Mouse (Mus musculus) layer of hippocampus, adult 8-10 months (tissue): ENCODE measurements around the gene Ip6k3. TPM values are rescaled to one million over a fixed set of nuclear protein-coding genes. Genes with fewer than 3 reads are reported as not detected.

Experiments
- DNase-seq, 2 experiments: peaks; one replicate each; pipeline ENCODE4 v3.0.0; 2022; ENCODE audit warnings: low spot score in 2 of 2
- total RNA-seq, 4 experiments: library from RNA; stranded (reverse); gene quantifications; 2 replicates each; pipeline ENCODE4 v1.2.4; 2022

The Ip6k3 gene
- total RNA-seq, 4 experiments from 2014 or later = 0.27 to 3.7 (median 2.0) TPM

- no peak for DNase-seq
These were observed 16.2 kb upstream of the Ip6k3 start for GRCm38 (mm10) chr17:27183667-27184292.

DNA sequence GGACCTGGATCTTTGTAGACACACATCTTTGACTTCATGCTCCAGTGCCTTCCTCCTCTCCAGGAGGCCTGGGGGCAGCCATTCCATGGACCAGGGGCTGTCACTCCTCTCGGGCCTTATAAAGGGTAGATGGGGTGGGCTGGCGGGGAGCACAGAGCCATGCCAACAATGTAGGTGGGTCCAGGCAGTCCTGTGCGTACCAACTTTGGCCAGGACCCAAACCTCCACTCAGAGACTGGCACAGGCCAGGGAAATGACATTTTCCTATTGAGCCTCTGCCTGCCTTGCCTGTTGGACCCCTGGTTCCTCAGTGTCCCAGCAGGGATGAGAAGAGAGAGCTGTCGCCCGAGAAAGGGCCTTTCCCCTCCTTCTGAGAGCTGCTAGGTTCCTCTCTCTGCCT is 14.8 kb upstream of the Ip6k3 start:
- no peak for DNase-seq

- DNase-seq = no peak
These were observed 14.1 kb upstream of the Ip6k3 start for GRCm38 (mm10) chr17:27181666-27182065.

DNA sequence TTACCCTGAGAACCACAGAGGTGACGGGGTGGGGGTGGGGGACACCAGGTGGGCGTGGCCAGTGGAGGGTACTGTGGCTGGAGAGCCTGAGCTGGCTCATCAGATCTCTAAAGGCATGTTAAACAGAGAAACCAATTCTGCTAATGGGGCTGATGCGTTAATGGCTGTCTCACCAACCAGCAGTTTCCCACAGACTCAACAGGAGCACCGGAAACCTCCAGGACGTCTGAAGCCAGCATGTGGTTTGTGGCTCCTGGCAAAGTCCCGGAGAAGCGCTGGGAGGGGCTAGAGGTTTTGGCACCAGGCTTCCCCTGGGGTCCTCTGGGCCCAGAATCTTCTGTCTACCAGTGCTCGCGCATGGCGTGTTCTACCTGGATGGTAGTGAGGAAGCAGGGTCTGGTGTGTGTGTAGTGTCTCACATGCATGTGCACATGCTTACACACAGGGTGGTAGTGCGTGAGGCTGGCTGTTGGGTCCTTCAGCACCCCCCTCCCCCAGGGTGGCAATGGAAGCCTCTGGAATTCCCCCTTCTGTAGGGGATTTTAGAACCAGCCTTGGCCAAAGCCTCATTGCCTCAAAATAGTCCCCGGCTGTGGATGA is 12.2 kb upstream of the Ip6k3 start:
- no peak for DNase-seq

GRCm38 (mm10) chr17:27178427-27179177 is 11.0 kb upstream of the Ip6k3 start:
- DNase-seq = no peak

GRCm38 (mm10) chr17:27178019-27178418 is 10.4 kb upstream of the Ip6k3 start:
- no peak for DNase-seq

DNA sequence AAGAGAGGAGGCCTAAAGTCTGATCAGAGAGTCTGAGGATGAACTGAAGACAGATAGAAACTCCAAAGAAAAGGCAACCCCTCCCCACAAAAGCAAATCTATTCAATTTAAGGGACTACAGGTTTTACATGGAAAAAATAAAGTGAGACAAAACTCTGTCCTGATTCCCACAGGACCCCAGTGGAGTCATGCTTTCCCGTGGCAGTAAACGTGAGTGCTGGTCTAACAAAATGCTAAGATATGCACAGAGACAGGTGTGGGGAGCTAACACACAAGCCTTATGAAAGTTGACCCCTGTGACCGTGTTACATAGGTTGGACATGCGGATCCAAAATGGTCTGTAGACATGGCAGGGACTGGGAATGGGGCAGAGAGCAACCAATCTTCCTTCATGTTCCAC is 9.2 kb upstream of the Ip6k3 start:
- DNase-seq = no peak

DNA sequence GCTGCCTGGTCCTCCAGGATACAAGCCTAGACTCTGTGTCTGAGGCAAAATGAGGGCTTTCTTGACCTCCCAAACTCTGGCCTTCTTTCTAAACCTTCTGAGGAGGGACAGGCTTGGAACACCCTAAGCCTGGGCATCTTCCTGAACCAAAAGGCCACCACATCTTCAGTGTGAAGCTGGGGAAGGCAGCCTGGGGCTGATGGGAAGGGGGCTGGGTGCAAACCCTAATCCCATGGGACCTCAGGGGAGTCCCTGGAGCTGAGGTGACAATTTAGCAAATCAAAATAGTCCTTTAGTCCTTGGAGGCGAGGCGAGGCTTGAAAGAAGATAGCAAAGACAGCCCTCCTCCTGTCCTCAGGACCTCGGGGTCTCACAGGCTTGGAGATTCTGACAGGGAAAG is 8.7 kb upstream of the Ip6k3 start:
- DNase-seq = no peak

- no peak for DNase-seq
These were observed 7.7 kb upstream of the Ip6k3 start for GRCm38 (mm10) chr17:27175196-27175874.

- no peak for DNase-seq
These were observed 6.1 kb upstream of the Ip6k3 start for GRCm38 (mm10) chr17:27173715-27174114.

DNA sequence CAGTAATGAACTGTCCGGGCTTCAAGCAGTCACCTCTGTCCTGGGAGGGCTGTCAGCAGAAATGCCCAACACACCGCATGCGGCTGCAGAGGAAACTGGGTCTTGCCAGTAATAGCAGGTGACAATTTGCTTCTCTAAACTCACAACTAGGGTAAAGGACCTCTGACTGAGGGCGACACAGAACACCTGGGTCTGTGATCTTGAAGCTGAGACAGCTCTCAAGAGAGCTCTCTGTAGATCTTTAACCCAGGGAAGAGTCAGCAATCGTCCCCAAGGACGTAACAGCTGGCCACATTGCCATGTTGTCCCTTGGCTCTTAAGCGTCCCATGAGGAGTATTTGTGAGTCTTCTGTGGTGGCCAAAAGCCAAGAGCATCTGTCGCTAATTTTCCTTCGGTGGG is 4.9 kb upstream of the Ip6k3 start:
- DNase-seq = no peak

- DNase-seq = no peak
These were observed 3.5 kb upstream of the Ip6k3 start for GRCm38 (mm10) chr17:27171121-27171520.

GRCm38 (mm10) chr17:27169952-27170695 is 2.5 kb upstream of the Ip6k3 start:
- no peak for DNase-seq

- DNase-seq = no peak
These were observed 974 bp upstream of the Ip6k3 start for GRCm38 (mm10) chr17:27168569-27168968.

GRCm38 (mm10) chr17:27166901-27167300 is 694 bp downstream of the Ip6k3 start:
- DNase-seq = no peak

GRCm38 (mm10) chr17:27165054-27165773 is 2.4 kb downstream of the Ip6k3 start:
- DNase-seq = peak in 1 of 2 experiments; percentile 54

- DNase-seq = no peak
These were observed 6.7 kb downstream of the Ip6k3 start for GRCm38 (mm10) chr17:27160905-27161304.

- DNase-seq = no peak
These were observed 8.4 kb downstream of the Ip6k3 start for GRCm38 (mm10) chr17:27159169-27159568.

DNA sequence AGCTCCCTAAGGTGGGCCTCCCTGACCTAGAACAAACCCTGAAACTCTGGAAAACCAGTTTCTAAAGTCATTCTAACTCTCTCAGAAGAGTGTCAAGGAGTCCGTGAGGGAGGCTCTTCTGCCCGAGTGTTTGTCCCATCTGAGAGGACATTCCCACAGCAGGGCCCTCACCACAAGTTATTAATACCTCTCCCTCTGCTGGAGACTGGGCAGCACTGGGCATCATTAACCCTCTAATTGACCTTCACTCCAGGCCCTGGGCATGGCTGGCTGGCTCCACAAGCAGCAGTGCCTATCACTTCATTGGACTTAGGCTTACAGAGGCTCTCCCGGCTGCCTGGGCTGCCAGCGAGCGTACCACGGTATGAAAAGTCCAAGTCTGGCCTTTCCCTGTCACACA is 9.2 kb downstream of the Ip6k3 start:
- no peak for DNase-seq

DNA sequence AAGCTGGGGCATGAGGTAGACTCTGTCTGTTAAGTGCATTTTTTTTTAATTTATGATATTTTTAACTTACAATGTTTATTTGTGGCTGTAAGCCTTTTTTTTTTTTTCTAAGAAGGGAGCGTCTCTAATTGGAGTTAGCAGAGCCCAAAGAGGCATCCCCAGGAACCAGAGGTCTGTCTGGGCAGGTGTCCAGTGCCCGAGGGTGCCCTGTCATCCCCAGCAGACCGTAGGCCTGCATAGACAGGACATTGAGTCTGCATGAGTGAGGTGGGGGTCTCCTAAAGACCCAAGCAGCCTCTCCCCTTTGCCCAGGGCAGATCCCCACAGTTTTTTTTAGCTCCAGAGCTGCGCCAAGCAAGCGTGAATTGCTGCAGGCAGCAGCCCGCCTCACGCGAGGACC is 11.8 kb downstream of the Ip6k3 start:
- DNase-seq = no peak

GRCm38 (mm10) chr17:27154881-27155280 is 12.7 kb downstream of the Ip6k3 start:
- no peak for DNase-seq
